Mouse (Mus musculus): ENCODE measurements around the gene Htr6. TPM values are rescaled to one million over a fixed set of nuclear protein-coding genes. Genes with fewer than 3 reads are reported as not detected.

Htr6 gene
- polyA plus RNA-seq, 1 experiment, result not detected

- no peak for TF ChIP-seq CTCF (IDR thresholded peaks at IDR 0.05; ENCODE audit: borderline replicate concordance, control insufficient read depth, extremely low read depth, insufficient read depth, low read length, poor library complexity)
- no peak for TF ChIP-seq POLR2A (IDR thresholded peaks at IDR 0.05; ENCODE audit: control insufficient read depth, extremely low read depth, insufficient read depth, low read length, poor library complexity)
- Histone ChIP-seq H3K4me3 (ENCODE audit: control insufficient read depth, insufficient read depth, low read length) (no peak overlapping the region), H3K4me1 (replicated peaks; ENCODE audit: control insufficient read depth, insufficient read depth, low read length) (no peaks in the 10 kb centered on the region), H3K36me3 (ENCODE audit: control insufficient read depth, insufficient read depth, low read length) (no peaks in the 10 kb centered on the region), H3K27me3 (ENCODE audit: control insufficient read depth, insufficient read depth, low read length) (no peaks in the 10 kb centered on the region), H3K27ac (ENCODE audit: control insufficient read depth, insufficient read depth, low read length) (no peak overlapping the region)
- 71% methylated on average over 4 of the region's 4 CpGs for WGBS
- DNase-seq, result no peak
These were observed 40.8 kb downstream of the Htr6 start for GRCm38 (mm10) chr4:139034540-139034939.

GRCm38 (mm10) chr4:139034010-139034367 lies 41.4 kb downstream of the Htr6 start:
- TF ChIP-seq POLR2A (IDR thresholded peaks at IDR 0.05; ENCODE audit: control insufficient read depth, extremely low read depth, insufficient read depth, low read length, poor library complexity), result no peak
- TF ChIP-seq CTCF (IDR thresholded peaks at IDR 0.05; ENCODE audit: borderline replicate concordance, control insufficient read depth, extremely low read depth, insufficient read depth, low read length, poor library complexity), result no peak

GRCm38 (mm10) chr4:139033263-139034009 lies 41.9 kb downstream of the Htr6 start:
- whole genome bisulfite sequencing, result 94% methylated on average over 11 of the region's 11 CpGs
- H3K27ac ChIP-seq (ENCODE audit: control insufficient read depth, insufficient read depth, low read length), result no peak overlapping the region
- no peaks in the 10 kb centered on the region for H3K36me3 ChIP-seq (ENCODE audit: control insufficient read depth, insufficient read depth, low read length)
- H3K27me3 ChIP-seq (ENCODE audit: control insufficient read depth, insufficient read depth, low read length), result no peaks in the 10 kb centered on the region
- no peak overlapping the region for H3K4me3 ChIP-seq (ENCODE audit: control insufficient read depth, insufficient read depth, low read length)
- H3K4me1 ChIP-seq (replicated peaks; ENCODE audit: control insufficient read depth, insufficient read depth, low read length), result no peaks in the 10 kb centered on the region
- TF ChIP-seq POLR2A (IDR thresholded peaks at IDR 0.05; ENCODE audit: control insufficient read depth, extremely low read depth, insufficient read depth, low read length, poor library complexity) (no peak), CTCF (IDR thresholded peaks at IDR 0.05; ENCODE audit: borderline replicate concordance, control insufficient read depth, extremely low read depth, insufficient read depth, low read length, poor library complexity) (no peak)
- no peak for DNase-seq

More at GRCm38 (mm10) chr4:139034010-139034367, 41.4 kb downstream of the Htr6 start:
- Histone ChIP-seq H3K4me3 (ENCODE audit: control insufficient read depth, insufficient read depth, low read length) (no peak overlapping the region), H3K27ac (ENCODE audit: control insufficient read depth, insufficient read depth, low read length) (no peak overlapping the region), H3K36me3 (ENCODE audit: control insufficient read depth, insufficient read depth, low read length) (no peaks in the 10 kb centered on the region), H3K27me3 (ENCODE audit: control insufficient read depth, insufficient read depth, low read length) (no peaks in the 10 kb centered on the region), H3K4me1 (replicated peaks; ENCODE audit: control insufficient read depth, insufficient read depth, low read length) (no peaks in the 10 kb centered on the region)
- WGBS, result 93% methylated on average over 8 of the region's 8 CpGs
- no peak for DNase-seq

GRCm38 (mm10) chr4:139032521-139032920 lies 42.8 kb downstream of the Htr6 start:
- H3K36me3 ChIP-seq (ENCODE audit: control insufficient read depth, insufficient read depth, low read length), result no peaks in the 10 kb centered on the region
- no peak for DNase-seq
- H3K27ac ChIP-seq (ENCODE audit: control insufficient read depth, insufficient read depth, low read length), result no peak overlapping the region
- TF ChIP-seq CTCF (IDR thresholded peaks at IDR 0.05; ENCODE audit: borderline replicate concordance, control insufficient read depth, extremely low read depth, insufficient read depth, low read length, poor library complexity), result no peak
- no peak for TF ChIP-seq POLR2A (IDR thresholded peaks at IDR 0.05; ENCODE audit: control insufficient read depth, extremely low read depth, insufficient read depth, low read length, poor library complexity)
- H3K27me3 ChIP-seq (ENCODE audit: control insufficient read depth, insufficient read depth, low read length), result no peaks in the 10 kb centered on the region
- H3K4me1 ChIP-seq (replicated peaks; ENCODE audit: control insufficient read depth, insufficient read depth, low read length), result no peaks in the 10 kb centered on the region
- WGBS, result 91% methylated on average over 12 of the region's 12 CpGs
- no peak overlapping the region for H3K4me3 ChIP-seq (ENCODE audit: control insufficient read depth, insufficient read depth, low read length)

GRCm38 (mm10) chr4:139030675-139031074 lies 44.7 kb downstream of the Htr6 start:
- Histone ChIP-seq H3K4me3 (ENCODE audit: control insufficient read depth, insufficient read depth, low read length) (no peak overlapping the region), H3K36me3 (ENCODE audit: control insufficient read depth, insufficient read depth, low read length) (no peaks in the 10 kb centered on the region), H3K4me1 (replicated peaks; ENCODE audit: control insufficient read depth, insufficient read depth, low read length) (no peaks in the 10 kb centered on the region), H3K27ac (ENCODE audit: control insufficient read depth, insufficient read depth, low read length) (no peak overlapping the region), H3K27me3 (ENCODE audit: control insufficient read depth, insufficient read depth, low read length) (no peaks in the 10 kb centered on the region)
- TF ChIP-seq CTCF (IDR thresholded peaks at IDR 0.05; ENCODE audit: borderline replicate concordance, control insufficient read depth, extremely low read depth, insufficient read depth, low read length, poor library complexity) (no peak), POLR2A (IDR thresholded peaks at IDR 0.05; ENCODE audit: control insufficient read depth, extremely low read depth, insufficient read depth, low read length, poor library complexity) (no peak)
- no peak for DNase-seq
- WGBS, result 92% methylated on average over 6 of the region's 6 CpGs

GRCm38 (mm10) chr4:139024379-139024778 lies 51.0 kb downstream of the Htr6 start:
- H3K36me3 ChIP-seq (ENCODE audit: control insufficient read depth, insufficient read depth, low read length), result no peaks in the 10 kb centered on the region
- H3K4me1 ChIP-seq (replicated peaks; ENCODE audit: control insufficient read depth, insufficient read depth, low read length), result no peaks in the 10 kb centered on the region
- no peak for DNase-seq
- 74% methylated on average over 2 of the region's 2 CpGs for WGBS
- no peak overlapping the region for H3K4me3 ChIP-seq (ENCODE audit: control insufficient read depth, insufficient read depth, low read length)
- H3K27ac ChIP-seq (ENCODE audit: control insufficient read depth, insufficient read depth, low read length), result no peak overlapping the region
- no peak for TF ChIP-seq CTCF (IDR thresholded peaks at IDR 0.05; ENCODE audit: borderline replicate concordance, control insufficient read depth, extremely low read depth, insufficient read depth, low read length, poor library complexity)
- no peak for TF ChIP-seq POLR2A (IDR thresholded peaks at IDR 0.05; ENCODE audit: control insufficient read depth, extremely low read depth, insufficient read depth, low read length, poor library complexity)
- H3K27me3 ChIP-seq (ENCODE audit: control insufficient read depth, insufficient read depth, low read length), result no peaks in the 10 kb centered on the region
